Mouse (Mus musculus): ENCODE results near the gene Nacc2. TPM values are rescaled to one million over a fixed set of nuclear protein-coding genes. Genes with fewer than 3 reads are reported as not detected.

The Nacc2 gene
- total RNA-seq, 4 experiments from 2014 or later, result 64.1 to 75.4 (median 65.3) TPM

GRCm38 (mm10) chr2:26099851-26100250, 23.2 kb downstream of the Nacc2 start:
- no peak for DNase-seq (ENCODE audit: low spot score in 2 of 2)

GRCm38 (mm10) chr2:26099260-26099659, 23.8 kb downstream of the Nacc2 start:
- DNase-seq (ENCODE audit: low spot score in 2 of 2), result no peak

- no peak for DNase-seq (ENCODE audit: low spot score in 2 of 2)
These were observed 29.1 kb downstream of the Nacc2 start for GRCm38 (mm10) chr2:26093897-26094296.

- DNase-seq (ENCODE audit: low spot score in 2 of 2), result peak; percentile 80 to 82
These were observed 31.1 kb downstream of the Nacc2 start for GRCm38 (mm10) chr2:26091771-26092393.

GRCm38 (mm10) chr2:26090876-26091770, 31.9 kb downstream of the Nacc2 start:
- no peak for DNase-seq (ENCODE audit: low spot score in 2 of 2)

GRCm38 (mm10) chr2:26089005-26089404, 34.0 kb downstream of the Nacc2 start:
- DNase-seq (ENCODE audit: low spot score in 2 of 2), result no peak

GRCm38 (mm10) chr2:26086926-26087600, 36.0 kb downstream of the Nacc2 start:
- DNase-seq (ENCODE audit: low spot score in 2 of 2), result no peak

- no peak for DNase-seq (ENCODE audit: low spot score in 2 of 2)
These were observed 36.5 kb downstream of the Nacc2 start for GRCm38 (mm10) chr2:26086505-26086904.

- DNase-seq (ENCODE audit: low spot score in 2 of 2), result no peak
These were observed 40.1 kb downstream of the Nacc2 start for GRCm38 (mm10) chr2:26082883-26083282.

GRCm38 (mm10) chr2:26080830-26081229, 42.2 kb downstream of the Nacc2 start:
- DNase-seq (ENCODE audit: low spot score in 2 of 2), result no peak

- no peak for DNase-seq (ENCODE audit: low spot score in 2 of 2)
These were observed 43.6 kb downstream of the Nacc2 start for GRCm38 (mm10) chr2:26079409-26079808.

GRCm38 (mm10) chr2:26077068-26077467, 46.0 kb downstream of the Nacc2 start:
- no peak for DNase-seq (ENCODE audit: low spot score in 2 of 2)

- DNase-seq (ENCODE audit: low spot score in 2 of 2), result no peak
These were observed 46.9 kb downstream of the Nacc2 start for GRCm38 (mm10) chr2:26076121-26076520.

GRCm38 (mm10) chr2:26074551-26074950, 48.5 kb downstream of the Nacc2 start:
- no peak for DNase-seq (ENCODE audit: low spot score in 2 of 2)

- DNase-seq (ENCODE audit: low spot score in 2 of 2), result no peak
These were observed 54.4 kb downstream of the Nacc2 start for GRCm38 (mm10) chr2:26068592-26068991.

- no peak for DNase-seq (ENCODE audit: low spot score in 2 of 2)
These were observed 54.8 kb downstream of the Nacc2 start for GRCm38 (mm10) chr2:26068175-26068574.

GRCm38 (mm10) chr2:26066527-26066926, 56.5 kb downstream of the Nacc2 start:
- peak; percentile 63 to 76 for DNase-seq (ENCODE audit: low spot score in 2 of 2)

GRCm38 (mm10) chr2:26062742-26063427, 60.1 kb downstream of the Nacc2 start:
- DNase-seq (ENCODE audit: low spot score in 2 of 2), result no peak

- no peak for DNase-seq (ENCODE audit: low spot score in 2 of 2)
These were observed 60.8 kb downstream of the Nacc2 start for GRCm38 (mm10) chr2:26062241-26062640.

GRCm38 (mm10) chr2:26061018-26061666, 61.9 kb downstream of the Nacc2 start:
- peak in 1 of 2 experiments; percentile 42 for DNase-seq (ENCODE audit: low spot score in 2 of 2)

GRCm38 (mm10) chr2:26057053-26057452, 66.0 kb downstream of the Nacc2 start:
- DNase-seq (ENCODE audit: low spot score in 2 of 2), result no peak

Data from layer of hippocampus, adult 8-10 months (tissue).